Mouse (Mus musculus) MEL (cell line): Measurements from ENCODE around the gene Zg16. TPM values are rescaled to one million over a fixed set of nuclear protein-coding genes. Genes with fewer than 3 reads are reported as not detected.
A peak's percentile ranks its signal among the peaks of the same experiment; 100 is the strongest.

Experiments
- DNase-seq: peaks from one replicate; pipeline ENCODE4 v3.0.0; 2011; ENCODE audit warnings: low read depth, low spot score
- H3K27ac ChIP-seq: 2 replicates; pipeline ENCODE4 v1.5.1; 2012; ENCODE audit warnings: low read depth, mild to moderate bottlenecking, control low read depth, low read length, moderate library complexity; ENCODE audit not compliant: control insufficient read depth
- H3K27me3 ChIP-seq, 2 experiments: fragments of 150-350 bp in 1 of 2; sonication (generic) in 1 of 2; 2 replicates each; pipeline ENCODE4 v1.6.1; 2012; ENCODE audit warnings: low read length in 2 of 2, mild to moderate bottlenecking in 2 of 2, improper control_type of control experiment in 1 of 2, moderate library complexity in 1 of 2; ENCODE audit not compliant: insufficient read depth in 2 of 2, control insufficient read depth in 1 of 2
- H3K36me3 ChIP-seq, 2 experiments: 2 replicates each; pipeline ENCODE4 v1.6.1; 2012 to 2014; ENCODE audit warnings: low read length in 2 of 2, improper control_type of control experiment in 1 of 2, inconsistent platforms in 1 of 2, mild to moderate bottlenecking in 1 of 2; ENCODE audit not compliant: insufficient read depth in 2 of 2, control insufficient read depth in 1 of 2
- H3K4me1 ChIP-seq, 2 experiments: fragments of 150-350 bp in 1 of 2; sonication (generic) in 1 of 2; 2 replicates each; pipeline ENCODE4 v1.6.1; 2012; ENCODE audit warnings: low read length in 2 of 2, improper control_type of control experiment in 1 of 2, mild to moderate bottlenecking in 1 of 2; ENCODE audit not compliant: insufficient read depth in 2 of 2, control insufficient read depth in 1 of 2
- H3K4me3 ChIP-seq, 2 experiments: fragments of 150-350 bp in 1 of 2; sonication (generic) in 1 of 2; 2 replicates each; pipeline ENCODE4 v1.5.1; 2012; ENCODE audit warnings: low read depth in 2 of 2, low read length in 2 of 2, mild to moderate bottlenecking in 2 of 2, moderate library complexity in 2 of 2, control low read depth in 1 of 2, improper control_type of control experiment in 1 of 2; ENCODE audit not compliant: control insufficient read depth in 1 of 2, insufficient read depth in 1 of 2
- H3K79me2 ChIP-seq: 2 replicates; pipeline ENCODE4 v1.6.1; 2012; ENCODE audit warnings: mild to moderate bottlenecking, low read length, moderate library complexity; ENCODE audit not compliant: control insufficient read depth, poor library complexity, insufficient read depth
- H3K9ac ChIP-seq: 2 replicates; pipeline ENCODE4 v1.6.1; 2012; ENCODE audit warnings: low read depth, mild to moderate bottlenecking, control low read depth, low read length, moderate library complexity; ENCODE audit not compliant: control insufficient read depth, poor library complexity, severe bottlenecking
- H3K9me3 ChIP-seq: fragments of 150-350 bp; sonication (generic); replicated peaks from 2 replicates; pipeline ENCODE4 v1.6.1; 2012; ENCODE audit warnings: mild to moderate bottlenecking, low read length, improper control_type of control experiment, moderate library complexity; ENCODE audit not compliant: insufficient read depth
- BHLHE40 ChIP-seq: IDR thresholded peaks from 2 replicates; pipeline ENCODE4 v1.6.1; 2012; ENCODE audit warnings: low read depth, mild to moderate bottlenecking, inconsistent platforms, low read length, improper control_type of control experiment, borderline replicate concordance
- CTCF ChIP-seq, 3 experiments: IDR thresholded peaks in 2 of 3; conservative IDR thresholded peaks in 1 of 3; 2 replicates each; pipeline ENCODE4 v1.5.1; 2011 to 2012; ENCODE audit warnings: low read length in 3 of 3, low read depth in 2 of 3, mild to moderate bottlenecking in 2 of 3, improper control_type of control experiment in 1 of 3, inconsistent platforms in 1 of 3, mixed read lengths in 1 of 3, moderate library complexity in 1 of 3; ENCODE audit not compliant: control insufficient read depth in 1 of 3, insufficient read depth in 1 of 3, poor library complexity in 1 of 3, severe bottlenecking in 1 of 3
- ELF1 ChIP-seq: IDR thresholded peaks from 2 replicates; pipeline ENCODE4 v1.6.1; 2014; ENCODE audit warnings: low read depth, mild to moderate bottlenecking, inconsistent platforms, low read length, improper control_type of control experiment, moderate library complexity
- ETS1 ChIP-seq: IDR thresholded peaks from 2 replicates; pipeline ENCODE4 v1.6.1; 2012; ENCODE audit warnings: low read depth, mild to moderate bottlenecking, inconsistent platforms, low read length, improper control_type of control experiment, moderate library complexity
- GABPA ChIP-seq: IDR thresholded peaks from 2 replicates; pipeline ENCODE4 v1.6.1; 2012; ENCODE audit warnings: low read depth, mild to moderate bottlenecking, inconsistent platforms, low read length, improper control_type of control experiment, moderate library complexity
- GATA1 ChIP-seq: IDR thresholded peaks from 2 replicates; pipeline ENCODE4 v1.6.1; 2011; ENCODE audit warnings: low read depth, low read length, improper control_type of control experiment
- HCFC1 ChIP-seq: IDR thresholded peaks from 2 replicates; pipeline ENCODE4 v1.6.1; 2012; ENCODE audit warnings: low read depth, mild to moderate bottlenecking, inconsistent platforms, low read length, improper control_type of control experiment, moderate library complexity
- KAT2A ChIP-seq: conservative IDR thresholded peaks from 2 replicates; pipeline ENCODE4 v1.6.1; 2012; ENCODE audit warnings: low read depth, low read length, improper control_type of control experiment, inconsistent platforms
- MAFK ChIP-seq: IDR thresholded peaks from 2 replicates; pipeline ENCODE4 v1.6.1; 2011; ENCODE audit warnings: low read depth, mild to moderate bottlenecking, low read length, improper control_type of control experiment, borderline replicate concordance
- MAX ChIP-seq: IDR thresholded peaks from 2 replicates; pipeline ENCODE4 v1.6.1; 2011; ENCODE audit warnings: low read length, improper control_type of control experiment
- MXI1 ChIP-seq: IDR thresholded peaks from 2 replicates; pipeline ENCODE4 v1.6.1; 2011; ENCODE audit warnings: mild to moderate bottlenecking, low read depth, low read length, improper control_type of control experiment
- MYB ChIP-seq: IDR thresholded peaks from 2 replicates; pipeline ENCODE4 v1.6.1; 2011; ENCODE audit warnings: mild to moderate bottlenecking, low read depth, low read length, improper control_type of control experiment
- MYC ChIP-seq: IDR thresholded peaks from 2 replicates; pipeline ENCODE4 v1.6.1; 2011; ENCODE audit warnings: low read depth, mild to moderate bottlenecking, low read length, improper control_type of control experiment, moderate library complexity
- NELFE ChIP-seq: IDR thresholded peaks from 2 replicates; pipeline ENCODE4 v1.6.1; 2011; ENCODE audit warnings: low read depth, low read length, improper control_type of control experiment
- NRF1 ChIP-seq: IDR thresholded peaks from 2 replicates; pipeline ENCODE4 v1.6.1; 2014; ENCODE audit warnings: low read depth, mild to moderate bottlenecking, inconsistent platforms, low read length, improper control_type of control experiment, moderate library complexity; ENCODE audit not compliant: poor library complexity, insufficient read depth, severe bottlenecking
- POLR2AphosphoS2 ChIP-seq: IDR thresholded peaks from 2 replicates; pipeline ENCODE4 v1.6.1; 2011; ENCODE audit warnings: low read length, improper control_type of control experiment
- POLR2AphosphoS5 ChIP-seq: IDR thresholded peaks from 2 replicates; pipeline ENCODE4 v1.6.1; 2012; ENCODE audit warnings: low read depth, borderline replicate concordance, mild to moderate bottlenecking, inconsistent platforms, low read length, moderate library complexity, mixed read lengths
- RAD21 ChIP-seq: IDR thresholded peaks from 2 replicates; pipeline ENCODE4 v1.6.1; 2011; ENCODE audit warnings: mild to moderate bottlenecking, low read depth, low read length, improper control_type of control experiment
- SMC3 ChIP-seq: IDR thresholded peaks from 2 replicates; pipeline ENCODE4 v1.6.1; 2011; ENCODE audit warnings: low read depth, low read length, improper control_type of control experiment
- ZC3H11A ChIP-seq: IDR thresholded peaks from 2 replicates; pipeline ENCODE4 v1.6.1; 2012; ENCODE audit warnings: low read depth, mild to moderate bottlenecking, inconsistent platforms, low read length, improper control_type of control experiment
- ZKSCAN1 ChIP-seq: IDR thresholded peaks from 2 replicates; pipeline ENCODE4 v1.6.1; 2012; ENCODE audit warnings: low read depth, mild to moderate bottlenecking, inconsistent platforms, low read length, improper control_type of control experiment, moderate library complexity
- ZMIZ1 ChIP-seq: IDR thresholded peaks from 2 replicates; pipeline ENCODE4 v1.6.1; 2012; ENCODE audit warnings: low read depth, mild to moderate bottlenecking, inconsistent platforms, low read length, improper control_type of control experiment, moderate library complexity
- ZNF384 ChIP-seq: IDR thresholded peaks from 2 replicates; pipeline ENCODE4 v1.6.1; 2012; ENCODE audit warnings: low read depth, mild to moderate bottlenecking, inconsistent platforms, low read length, improper control_type of control experiment
- polyA plus RNA-seq, 2 experiments: library from polyadenylated mRNA; stranded (reverse) in 1 of 2; unstranded in 1 of 2; fragments of >175 nt in 1 of 2; fragments of >200 nt in 1 of 2; gene quantifications; 2 replicates each; pipeline versions ENCODE4 v1.2.1 to v1.2.4; 2012; ENCODE audit warnings: low replicate concordance in 2 of 2, low read depth in 1 of 2; ENCODE audit not compliant: insufficient read length in 2 of 2, insufficient read depth in 1 of 2, missing spikeins in 1 of 2
- total RNA-seq: library from RNA; depleted of rRNA; stranded (reverse); fragments of 300-350 nt; gene quantifications from 2 replicates; pipeline ENCODE4 v1.2.3, GENCODE M21; 2012

The Zg16 gene
- total and polyA plus RNA-seq, 3 experiments: 50.4 to 89.3 TPM; not detected in 1

- Histone ChIP-seq H3K36me3 (peaks cover 0 to under 1% of the 10 kb centered on the region in 2 experiments; a peak in 2 of 4 replicates), H3K4me3 (no peak overlapping the region), H3K4me1 (peaks cover 0 to 8% of the 10 kb centered on the region in 2 experiments; a peak in 2 of 4 replicates), H3K27me3 (no peaks in the 10 kb centered on the region), H3K9me3 (no peaks in the 10 kb centered on the region), H3K9ac (no peak overlapping the region), H3K27ac (no peak overlapping the region), H3K79me2 (no peaks in the 10 kb centered on the region)
- TF ChIP-seq SMC3 (no peak), KAT2A (no peak), POLR2AphosphoS2 (no peak), POLR2AphosphoS5 (no peak), MAX (no peak), MAFK (no peak), NRF1 (no peak), BHLHE40 (no peak), MYC (no peak), NELFE (no peak), ZC3H11A (no peak)
- no peak for DNase-seq
These were observed 31.7 kb upstream of the Zg16 start for GRCm38 (mm10) chr7:127118671-127119445.

- no peak overlapping the region for H3K9ac ChIP-seq
- no peak for DNase-seq
- H3K27ac ChIP-seq: no peak overlapping the region
- no peak overlapping the region for H3K4me3 ChIP-seq
- no peak for TF ChIP-seq GATA1
- peak in 2 of 3 experiments; percentile 7 to 48; a peak in 2 of 6 replicates for TF ChIP-seq CTCF (IDR thresholded peaks at IDR 0.05 in 2 of 3, conservative IDR thresholded peaks at IDR 0.05 in 1 of 3; ENCODE audit: control insufficient read depth in 1 of 3, insufficient read depth in 1 of 3, low read depth in 2 of 3, low read length in 3 of 3, poor library complexity in 1 of 3, severe bottlenecking in 1 of 3)
- TF ChIP-seq MXI1: no peak
- no peak for TF ChIP-seq BHLHE40
- TF ChIP-seq RAD21: peak; percentile 49
- no peak for TF ChIP-seq ZNF384
- TF ChIP-seq ELF1: no peak
- no peak for TF ChIP-seq POLR2AphosphoS5
- no peak for TF ChIP-seq MYB
- TF ChIP-seq ZMIZ1: no peak
- no peak for TF ChIP-seq NELFE
- peak; percentile 12; the same call in 1 of the 2 replicates for TF ChIP-seq ZC3H11A
- TF ChIP-seq HCFC1: no peak
- TF ChIP-seq SMC3: peak; percentile 49
- no peak for TF ChIP-seq ETS1
- TF ChIP-seq KAT2A: no peak
- TF ChIP-seq ZKSCAN1: no peak
- no peak for TF ChIP-seq GABPA
- peaks cover 0 to 6% of the 10 kb centered on the region in 2 experiments; a peak in 2 of 4 replicates for H3K36me3 ChIP-seq
- H3K27me3 ChIP-seq: no peaks in the 10 kb centered on the region
- H3K9me3 ChIP-seq: no peaks in the 10 kb centered on the region
- no peaks in the 10 kb centered on the region for H3K79me2 ChIP-seq
- peaks cover under 1 to 17% of the 10 kb centered on the region in 2 experiments; a peak in 3 of 4 replicates for H3K4me1 ChIP-seq
These were observed 30.8 kb upstream of the Zg16 start for GRCm38 (mm10) chr7:127117948-127118347.
